In the genomic region with DNA sequence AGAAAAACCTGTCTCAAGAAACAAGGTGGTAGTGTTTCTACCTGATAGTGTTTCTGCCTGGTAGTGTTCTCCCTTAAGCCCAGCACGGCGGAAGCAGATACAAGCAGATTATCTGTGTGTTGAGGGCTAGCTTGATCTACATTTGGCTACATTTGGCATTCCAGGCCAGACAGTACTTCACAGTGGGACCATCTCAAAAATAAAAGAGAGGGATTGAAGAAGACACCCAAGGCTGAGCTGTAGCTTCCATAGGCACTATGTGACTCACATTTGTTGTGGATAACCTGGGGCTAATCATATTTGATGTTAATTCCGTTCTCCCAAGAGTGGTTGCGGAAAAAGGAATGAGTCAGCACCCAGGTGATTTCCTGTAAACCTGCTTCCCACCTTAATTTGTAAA, we compare ENCODE assay signal across 11 mouse cellular contexts. TPM values are rescaled to one million over a fixed set of nuclear protein-coding genes. Genes with fewer than 3 reads are reported as not detected.
A peak's percentile ranks its signal among the peaks of the same experiment; 100 is the strongest.
DNase-seq lines count a peak whose midpoint lies in the region; ATAC-seq and TF ChIP-seq lines count a peak whose summit lies in the region.
"Had no signal": no experiment of that assay in that cellular context is flagged by ENCODE, and none has a peak within 500 bp of the region (broad histone marks: within the 10 kb centered on the region; RNA-seq: fewer than 3 reads in every experiment).

No protein-coding gene starts in this region.

- H3K4me2 ChIP-seq in hindbrain, embryonic 13.5 days = peak overlapping the region; percentile 79; the same call in 1 of the 2 replicates
- H3K4me2 ChIP-seq in hindbrain, embryonic 16.5 days (ENCODE audit: low read length) = no peak overlapping the region; the same call in 1 of the 2 replicates
- no peak overlapping the region for H3K4me2 ChIP-seq in midbrain, embryonic 14.5 days (ENCODE audit: low read length)
- peak overlapping the region; percentile 74 for H3K4me2 ChIP-seq in neural tube, embryonic 13.5 days

- H3K27ac ChIP-seq in hindbrain, embryonic 13.5 days = no peak overlapping the region
- H3K27ac ChIP-seq in hindbrain, embryonic 16.5 days (ENCODE audit: low read depth, low read length) = no peak overlapping the region; the same call in 1 of the 2 replicates
- no peak overlapping the region for H3K27ac ChIP-seq in midbrain, embryonic 10.5 days (replicated peaks)
- no peak overlapping the region for H3K27ac ChIP-seq in midbrain, embryonic 14.5 days (replicated peaks; ENCODE audit: low read depth, low read length)
- H3K27ac ChIP-seq in MEL (ENCODE audit: control insufficient read depth, low read depth, low read length) = peak overlapping the region; percentile 23
- H3K27ac ChIP-seq in neural tube, embryonic 13.5 days (replicated peaks) = no peak overlapping the region

- H3K36me3 ChIP-seq in hindbrain, embryonic 13.5 days = peaks cover 6% of the 10 kb centered on the region
- 0 out of 2 replicates have a peak, but pooled peaks cover under 1% of the 10 kb centered on the region for H3K36me3 ChIP-seq in hindbrain, embryonic 16.5 days (ENCODE audit: control insufficient read depth, insufficient read depth, low read length)
- peaks cover 21% of the 10 kb centered on the region for H3K36me3 ChIP-seq in midbrain, embryonic 10.5 days
- H3K36me3 ChIP-seq in midbrain, embryonic 14.5 days (ENCODE audit: control insufficient read depth, insufficient read depth, low read length) = 0 out of 2 replicates have a peak, but pooled peaks cover under 1% of the 10 kb centered on the region
- peaks cover 0 to 14% of the 10 kb centered on the region in 2 experiments; a peak in 2 of 4 replicates for H3K36me3 ChIP-seq in MEL (ENCODE audit: control insufficient read depth in 1 of 2, insufficient read depth in 2 of 2, low read length in 2 of 2)
- H3K36me3 ChIP-seq in neural tube, embryonic 13.5 days = peaks cover 5% of the 10 kb centered on the region; the same call in 1 of the 2 replicates

- DNase-seq in midbrain, embryonic 10.5 days (ENCODE audit: low spot score) = no peak
- no peak for DNase-seq in midbrain, embryonic 14.5 days
- DNase-seq in MEL (ENCODE audit: low read depth, low spot score) = peak; percentile 55
- no peak for DNase-seq in layer of hippocampus, postnatal 14 days (ENCODE audit: low spot score in 2 of 2)
- DNase-seq: kidney, postnatal 14 days; right cerebral cortex, postnatal 4 days had no signal

- peaks cover 34% of the 10 kb centered on the region for H3K4me1 ChIP-seq in hindbrain, embryonic 13.5 days (replicated peaks)
- H3K4me1 ChIP-seq in hindbrain, embryonic 16.5 days (ENCODE audit: control insufficient read depth, insufficient read depth, low read depth, low read length) = peaks cover 22% of the 10 kb centered on the region
- peaks cover 13% of the 10 kb centered on the region for H3K4me1 ChIP-seq in midbrain, embryonic 10.5 days
- H3K4me1 ChIP-seq in midbrain, embryonic 14.5 days (ENCODE audit: control insufficient read depth, insufficient read depth, low read length) = peaks cover 13% of the 10 kb centered on the region
- peaks cover 0 to 19% of the 10 kb centered on the region in 2 experiments; a peak in 2 of 4 replicates for H3K4me1 ChIP-seq in MEL (ENCODE audit: control insufficient read depth in 1 of 2, insufficient read depth in 2 of 2, low read length in 2 of 2)
- H3K4me1 ChIP-seq in neural tube, embryonic 13.5 days (replicated peaks) = peaks cover 24% of the 10 kb centered on the region

- H3K4me3 ChIP-seq in hindbrain, embryonic 13.5 days = no peak overlapping the region
- no peak overlapping the region for H3K4me3 ChIP-seq in hindbrain, embryonic 16.5 days (ENCODE audit: low read length)
- H3K4me3 ChIP-seq in midbrain, embryonic 10.5 days = peak overlapping the region; percentile 84; the same call in 1 of the 2 replicates
- no peak overlapping the region for H3K4me3 ChIP-seq in midbrain, embryonic 14.5 days (replicated peaks; ENCODE audit: low read depth, low read length)
- peak overlapping the region; percentile 60 to 72 for H3K4me3 ChIP-seq in MEL (ENCODE audit: control insufficient read depth in 1 of 2, insufficient read depth in 1 of 2, low read depth in 2 of 2, low read length in 2 of 2)
- no peak overlapping the region for H3K4me3 ChIP-seq in neural tube, embryonic 13.5 days

- no peak for ATAC-seq in hindbrain, embryonic 13.5 days (ENCODE audit: low FRiP score)
- no peak for ATAC-seq in hindbrain, embryonic 16.5 days
- ATAC-seq in midbrain, embryonic 14.5 days (ENCODE audit: low FRiP score, low TSS enrichment) = no peak
- ATAC-seq in neural tube, embryonic 13.5 days (ENCODE audit: low read depth) = no peak

- H3K79me2 ChIP-seq in MEL (ENCODE audit: control insufficient read depth, insufficient read depth, low read length, poor library complexity) = peaks cover 25% of the 10 kb centered on the region

- H3K9me3 ChIP-seq in hindbrain, embryonic 13.5 days = no peaks in the 10 kb centered on the region
- H3K9me3 ChIP-seq in hindbrain, embryonic 16.5 days (ENCODE audit: control insufficient read depth, low read length) = no peaks in the 10 kb centered on the region
- no peaks in the 10 kb centered on the region for H3K9me3 ChIP-seq in midbrain, embryonic 10.5 days (replicated peaks)
- no peaks in the 10 kb centered on the region for H3K9me3 ChIP-seq in midbrain, embryonic 14.5 days (ENCODE audit: control insufficient read depth, low read length)
- H3K9me3 ChIP-seq in MEL (replicated peaks; ENCODE audit: insufficient read depth, low read length) = no peaks in the 10 kb centered on the region
- H3K9me3 ChIP-seq in neural tube, embryonic 13.5 days = no peaks in the 10 kb centered on the region
- H3K9me3 ChIP-seq: heart, embryonic 10.5 days; limb, embryonic 15.5 days had no signal

- WGBS in hindbrain, embryonic 13.5 days = 81% methylated on average over 4 of the region's 4 CpGs
- WGBS in hindbrain, embryonic 16.5 days = 84% methylated on average over 4 of the region's 4 CpGs
- 81% methylated on average over 4 of the region's 4 CpGs for WGBS in midbrain, embryonic 10.5 days
- 81% methylated on average over 4 of the region's 4 CpGs for WGBS in midbrain, embryonic 14.5 days
- WGBS in neural tube, embryonic 13.5 days = 82% methylated on average over 4 of the region's 4 CpGs

- H3K9ac ChIP-seq in hindbrain, embryonic 13.5 days = no peak overlapping the region
- no peak overlapping the region for H3K9ac ChIP-seq in hindbrain, embryonic 16.5 days (ENCODE audit: low read depth, low read length)
- no peak overlapping the region for H3K9ac ChIP-seq in midbrain, embryonic 14.5 days (replicated peaks; ENCODE audit: low read length)
- H3K9ac ChIP-seq in MEL (ENCODE audit: control insufficient read depth, low read depth, low read length, poor library complexity, severe bottlenecking) = 0 out of 2 replicates have a peak overlapping the region, but pooled peaks have one; percentile 63
- no peak overlapping the region for H3K9ac ChIP-seq in neural tube, embryonic 13.5 days
- H3K9ac ChIP-seq: limb, embryonic 15.5 days had no signal

- TF ChIP-seq RAD21 in MEL (IDR thresholded peaks at IDR 0.05; ENCODE audit: low read depth, low read length) = no peak

- H3K27me3 ChIP-seq in hindbrain, embryonic 13.5 days = no peaks in the 10 kb centered on the region
- H3K27me3 ChIP-seq in hindbrain, embryonic 16.5 days (replicated peaks; ENCODE audit: control insufficient read depth, insufficient read depth, low read length) = no peaks in the 10 kb centered on the region
- H3K27me3 ChIP-seq in midbrain, embryonic 10.5 days (ENCODE audit: low read depth, poor library complexity, severe bottlenecking) = no peaks in the 10 kb centered on the region
- no peaks in the 10 kb centered on the region for H3K27me3 ChIP-seq in midbrain, embryonic 14.5 days (ENCODE audit: control insufficient read depth, insufficient read depth, low read length)
- no peaks in the 10 kb centered on the region for H3K27me3 ChIP-seq in MEL (ENCODE audit: control insufficient read depth in 1 of 2, insufficient read depth in 2 of 2, low read length in 2 of 2)
- H3K27me3 ChIP-seq in neural tube, embryonic 13.5 days = no peaks in the 10 kb centered on the region
- H3K27me3 ChIP-seq: limb, embryonic 15.5 days had no signal

- no peak for TF ChIP-seq CTCF in MEL (IDR thresholded peaks at IDR 0.05 in 2 of 3, conservative IDR thresholded peaks at IDR 0.05 in 1 of 3; ENCODE audit: control insufficient read depth in 1 of 3, insufficient read depth in 1 of 3, low read depth in 2 of 3, low read length in 3 of 3, poor library complexity in 1 of 3, severe bottlenecking in 1 of 3)

- TF ChIP-seq EP300 in MEL (IDR thresholded peaks at IDR 0.05; ENCODE audit: low read depth in 1 of 2, low read length in 2 of 2) = peak; percentile 32 to 59; a peak in 2 of 4 replicates

- no peak for TF ChIP-seq POLR2A in MEL (IDR thresholded peaks at IDR 0.05; ENCODE audit: control insufficient read depth in 1 of 2, insufficient read depth in 1 of 2, low read depth in 1 of 2, low read length in 2 of 2, poor library complexity in 1 of 2)

RNA-seq across cellular contexts. Expression of a gene that starts 0.9 kb away (rescaled TPM):
- 398 and 404 TPM in 2 replicates for polyA plus RNA-seq in hindbrain, embryonic 13.5 days (2015; fragmentation: Nextera tagmentation; extraction: Ambion mirVana)
- 370 and 382 TPM in 2 replicates for polyA plus RNA-seq in hindbrain, embryonic 16.5 days (2015; fragmentation: Nextera tagmentation; extraction: Ambion mirVana)
- 271 and 306 TPM in 2 replicates for polyA plus RNA-seq in midbrain, embryonic 10.5 days (2016; fragmentation: Nextera tagmentation; extraction: Ambion mirVana)
- 440 and 487 TPM in 2 replicates for polyA plus RNA-seq in midbrain, embryonic 14.5 days (2014; fragmentation: Nextera tagmentation; extraction: Ambion mirVana)
- total RNA-seq in MEL (2012; rRNA removed) = 151 and 164 TPM in 2 replicates
- polyA plus RNA-seq in MEL (2012; ENCODE audit: insufficient read depth in 1 of 2, insufficient read length in 2 of 2, low read depth in 1 of 2, low replicate concordance in 2 of 2, missing spikeins in 1 of 2) = 100 to 1,000 TPM in 1 of 2 experiments, not detected in 1; 184 TPM
- polyA plus RNA-seq in neural tube, embryonic 13.5 days (2015; fragmentation: Nextera tagmentation; extraction: Ambion mirVana) = 327 and 376 TPM in 2 replicates
- 100 to 1,000 TPM; 207 to 216 TPM for total RNA-seq in layer of hippocampus, postnatal 14 days (2021)

RNA-seq across cellular contexts. Expression of a gene that starts 14.3 kb away (rescaled TPM):
- 0.21 and 0.35 TPM in 2 replicates for polyA plus RNA-seq in hindbrain, embryonic 13.5 days (2015; fragmentation: Nextera tagmentation; extraction: Ambion mirVana)
- 0.16 and 0.30 TPM in 2 replicates for polyA plus RNA-seq in hindbrain, embryonic 16.5 days (2015; fragmentation: Nextera tagmentation; extraction: Ambion mirVana)
- 0.15 and 0.55 TPM in 2 replicates for polyA plus RNA-seq in midbrain, embryonic 10.5 days (2016; fragmentation: Nextera tagmentation; extraction: Ambion mirVana)
- polyA plus RNA-seq in midbrain, embryonic 14.5 days (2014; fragmentation: Nextera tagmentation; extraction: Ambion mirVana) = 0.13 and 0.31 TPM in 2 replicates
- 1.0 and 1.2 TPM in 2 replicates for total RNA-seq in MEL (2012; rRNA removed)
- 1 to 10 TPM in 1 of 2 experiments, not detected in 1; 2.1 TPM for polyA plus RNA-seq in MEL (2012; ENCODE audit: insufficient read depth in 1 of 2, insufficient read length in 2 of 2, low read depth in 1 of 2, low replicate concordance in 2 of 2, missing spikeins in 1 of 2)
- polyA plus RNA-seq in neural tube, embryonic 13.5 days (2015; fragmentation: Nextera tagmentation; extraction: Ambion mirVana) = 0.17 and 0.39 TPM in 2 replicates
- under 1 TPM in 1 of 2 experiments, not detected in 1; 0.28 TPM for total RNA-seq in layer of hippocampus, postnatal 14 days (2021)

RNA-seq across cellular contexts. Expression of a gene that starts 34.7 kb away (rescaled TPM):
- 34.0 and 38.1 TPM in 2 replicates for polyA plus RNA-seq in hindbrain, embryonic 13.5 days (2015; fragmentation: Nextera tagmentation; extraction: Ambion mirVana)
- 36.3 and 39.7 TPM in 2 replicates for polyA plus RNA-seq in hindbrain, embryonic 16.5 days (2015; fragmentation: Nextera tagmentation; extraction: Ambion mirVana)
- polyA plus RNA-seq in midbrain, embryonic 10.5 days (2016; fragmentation: Nextera tagmentation; extraction: Ambion mirVana) = 40.8 and 43.2 TPM in 2 replicates
- polyA plus RNA-seq in midbrain, embryonic 14.5 days (2014; fragmentation: Nextera tagmentation; extraction: Ambion mirVana) = 25.8 and 28.1 TPM in 2 replicates
- 47.3 and 56.0 TPM in 2 replicates for total RNA-seq in MEL (2012; rRNA removed)
- 10 to 100 TPM in 1 of 2 experiments, not detected in 1; 62.8 TPM for polyA plus RNA-seq in MEL (2012; ENCODE audit: insufficient read depth in 1 of 2, insufficient read length in 2 of 2, low read depth in 1 of 2, low replicate concordance in 2 of 2, missing spikeins in 1 of 2)
- polyA plus RNA-seq in neural tube, embryonic 13.5 days (2015; fragmentation: Nextera tagmentation; extraction: Ambion mirVana) = 34.5 and 41.7 TPM in 2 replicates
- 10 to 100 TPM; 40.9 to 42.2 TPM for total RNA-seq in layer of hippocampus, postnatal 14 days (2021)

RNA-seq across cellular contexts. Expression of a gene that starts 35.7 kb away (rescaled TPM):
- 107 and 109 TPM in 2 replicates for polyA plus RNA-seq in hindbrain, embryonic 13.5 days (2015; fragmentation: Nextera tagmentation; extraction: Ambion mirVana)
- 144 and 156 TPM in 2 replicates for polyA plus RNA-seq in hindbrain, embryonic 16.5 days (2015; fragmentation: Nextera tagmentation; extraction: Ambion mirVana)
- polyA plus RNA-seq in midbrain, embryonic 10.5 days (2016; fragmentation: Nextera tagmentation; extraction: Ambion mirVana) = 102 and 105 TPM in 2 replicates
- polyA plus RNA-seq in midbrain, embryonic 14.5 days (2014; fragmentation: Nextera tagmentation; extraction: Ambion mirVana) = 94.0 and 117 TPM in 2 replicates
- total RNA-seq in MEL (2012; rRNA removed) = 51.8 and 56.6 TPM in 2 replicates
- 100 to 1,000 TPM in 1 of 2 experiments, not detected in 1; 123 TPM for polyA plus RNA-seq in MEL (2012; ENCODE audit: insufficient read depth in 1 of 2, insufficient read length in 2 of 2, low read depth in 1 of 2, low replicate concordance in 2 of 2, missing spikeins in 1 of 2)
- polyA plus RNA-seq in neural tube, embryonic 13.5 days (2015; fragmentation: Nextera tagmentation; extraction: Ambion mirVana) = 91.3 and 110 TPM in 2 replicates
- 10 to 100 TPM; 71.4 to 76.1 TPM for total RNA-seq in layer of hippocampus, postnatal 14 days (2021)

RNA-seq across cellular contexts. Expression of a gene that starts 44.2 kb away (rescaled TPM):
- polyA plus RNA-seq in hindbrain, embryonic 13.5 days (2015; fragmentation: Nextera tagmentation; extraction: Ambion mirVana) = 118 and 125 TPM in 2 replicates
- 136 and 142 TPM in 2 replicates for polyA plus RNA-seq in hindbrain, embryonic 16.5 days (2015; fragmentation: Nextera tagmentation; extraction: Ambion mirVana)
- polyA plus RNA-seq in midbrain, embryonic 10.5 days (2016; fragmentation: Nextera tagmentation; extraction: Ambion mirVana) = 104 and 114 TPM in 2 replicates
- 133 and 143 TPM in 2 replicates for polyA plus RNA-seq in midbrain, embryonic 14.5 days (2014; fragmentation: Nextera tagmentation; extraction: Ambion mirVana)
- total RNA-seq in MEL (2012; rRNA removed) = 15.6 and 19.8 TPM in 2 replicates
- 10 to 100 TPM in 1 of 2 experiments, not detected in 1; 78.1 TPM for polyA plus RNA-seq in MEL (2012; ENCODE audit: insufficient read depth in 1 of 2, insufficient read length in 2 of 2, low read depth in 1 of 2, low replicate concordance in 2 of 2, missing spikeins in 1 of 2)
- 112 and 124 TPM in 2 replicates for polyA plus RNA-seq in neural tube, embryonic 13.5 days (2015; fragmentation: Nextera tagmentation; extraction: Ambion mirVana)
- 10 to 100 TPM; 78.3 to 99.5 TPM for total RNA-seq in layer of hippocampus, postnatal 14 days (2021)

Comparison
In these comparisons a context has a peak if more than half of its experiments do, and no peak if none do; other contexts are left out.
1. H3K4me2 ChIP-seq: peak in hindbrain, embryonic 13.5 days (single experiment) and neural tube, embryonic 13.5 days (single experiment); none in hindbrain, embryonic 16.5 days (single experiment) and midbrain, embryonic 14.5 days (single experiment).
2. H3K4me3 ChIP-seq: peak in midbrain, embryonic 10.5 days (single experiment) and MEL (2 of 2); none in hindbrain, embryonic 13.5 days (single experiment), hindbrain, embryonic 16.5 days (single experiment), midbrain, embryonic 14.5 days (single experiment) and neural tube, embryonic 13.5 days (single experiment).